Mouse (Mus musculus): Measurements from ENCODE around the gene Cpvl.

DNA sequence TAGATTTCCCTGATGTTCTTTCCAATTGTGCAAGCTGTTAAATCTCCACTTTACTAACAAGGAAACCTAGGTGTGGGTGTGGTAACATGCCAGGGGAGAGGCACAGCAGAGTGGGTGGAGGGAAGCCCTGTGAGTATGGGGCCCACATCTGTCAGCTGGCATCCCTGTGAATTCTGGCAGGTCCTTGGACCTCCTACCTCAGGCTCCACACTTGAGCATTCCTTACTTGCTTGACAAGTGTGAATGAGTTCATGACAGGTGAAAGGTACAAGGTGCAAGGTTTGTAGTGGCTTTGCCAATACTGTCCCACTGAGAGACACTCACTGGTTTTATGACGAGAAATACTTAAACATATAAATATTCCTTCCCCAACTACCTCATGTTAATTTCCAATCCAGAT lies 4.4 kb downstream of the Cpvl start:
- TF ChIP-seq POLR2A (IDR thresholded peaks at IDR 0.05; ENCODE audit: borderline replicate concordance, insufficient read depth, low read length): no peak
- TF ChIP-seq CTCF (IDR thresholded peaks at IDR 0.05; ENCODE audit: borderline replicate concordance, insufficient read depth, low read depth, low read length): no peak
